Mouse (Mus musculus): ENCODE measurements at regions not wholly inside any gene's neighbourhood (a gene's known extent, or its start where the extent isn't known, plus 50 kb on each side); places are given as distances from the start of the nearest gene placed in this dataset.

DNA sequence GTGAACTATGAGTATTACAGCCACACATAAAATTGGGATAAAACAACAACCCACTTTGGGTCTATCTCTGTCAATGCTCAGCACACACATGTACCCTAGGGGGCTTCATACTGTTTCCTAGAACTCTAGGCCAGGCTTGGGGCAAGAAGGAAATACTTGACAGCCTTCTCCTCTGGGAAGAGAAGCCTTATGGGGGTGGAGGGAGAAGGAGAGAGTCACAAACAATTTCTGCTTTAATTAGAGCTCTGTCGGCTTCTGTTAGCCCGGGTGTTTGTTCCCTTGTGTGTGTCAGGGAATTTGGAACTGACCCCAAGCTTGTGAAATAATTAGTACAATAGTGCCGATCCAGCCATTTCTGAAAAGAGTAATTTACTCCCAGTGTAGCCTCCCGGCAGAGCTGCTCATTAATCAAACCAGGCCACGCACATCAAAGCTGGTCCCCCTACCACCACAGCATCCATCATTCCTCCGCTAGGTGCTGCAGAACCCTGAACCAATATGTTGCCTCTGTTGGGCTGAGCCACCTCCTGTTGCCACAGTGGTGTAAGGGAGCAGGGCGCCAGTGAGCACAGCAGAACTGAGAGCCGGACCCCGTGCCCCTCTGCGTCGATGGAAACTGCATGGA, 307.3 kb downstream of the Tmem114 start:
- DNase-seq: peak; percentile 3 to 5

DNA sequence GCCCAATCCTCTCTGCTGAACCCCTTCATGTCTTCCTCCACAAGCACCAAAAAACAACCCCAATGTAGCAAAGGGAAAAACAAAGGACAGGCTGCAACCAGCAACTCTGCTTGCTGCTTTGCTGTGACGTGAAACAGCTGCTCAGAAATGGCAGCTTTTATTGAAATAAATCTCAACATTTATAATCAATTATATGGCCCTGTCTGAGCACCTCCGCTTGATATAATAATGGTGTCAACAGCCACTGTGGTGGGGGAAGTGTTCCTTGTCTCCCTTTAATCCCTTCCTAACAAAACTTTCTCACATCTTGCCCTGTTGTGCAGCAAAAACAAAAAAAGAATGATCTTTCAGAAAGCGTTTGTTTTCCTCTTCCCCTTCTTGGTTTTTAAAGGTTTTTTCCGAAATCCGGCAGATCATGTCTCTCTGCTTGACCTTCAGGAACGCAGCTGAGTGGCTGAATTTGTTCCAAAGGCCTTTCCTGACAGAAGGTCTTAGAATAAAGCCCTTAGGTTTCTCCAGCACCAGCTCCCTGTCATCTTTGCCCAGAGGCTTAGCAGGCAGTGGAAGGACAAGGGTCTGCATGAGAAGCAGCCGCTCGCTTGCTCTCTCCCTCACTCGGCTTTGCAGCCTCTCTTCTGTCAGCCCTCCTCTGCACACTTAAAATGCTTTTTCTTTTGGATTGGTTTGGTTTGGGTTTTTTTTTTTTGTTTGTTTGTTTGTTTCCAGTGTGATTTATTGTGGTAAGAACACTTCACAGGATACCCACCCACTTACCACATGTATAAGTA, 313.4 kb downstream of the Tmem114 start:
- peak; percentile 16 to 22 for DNase-seq

DNA sequence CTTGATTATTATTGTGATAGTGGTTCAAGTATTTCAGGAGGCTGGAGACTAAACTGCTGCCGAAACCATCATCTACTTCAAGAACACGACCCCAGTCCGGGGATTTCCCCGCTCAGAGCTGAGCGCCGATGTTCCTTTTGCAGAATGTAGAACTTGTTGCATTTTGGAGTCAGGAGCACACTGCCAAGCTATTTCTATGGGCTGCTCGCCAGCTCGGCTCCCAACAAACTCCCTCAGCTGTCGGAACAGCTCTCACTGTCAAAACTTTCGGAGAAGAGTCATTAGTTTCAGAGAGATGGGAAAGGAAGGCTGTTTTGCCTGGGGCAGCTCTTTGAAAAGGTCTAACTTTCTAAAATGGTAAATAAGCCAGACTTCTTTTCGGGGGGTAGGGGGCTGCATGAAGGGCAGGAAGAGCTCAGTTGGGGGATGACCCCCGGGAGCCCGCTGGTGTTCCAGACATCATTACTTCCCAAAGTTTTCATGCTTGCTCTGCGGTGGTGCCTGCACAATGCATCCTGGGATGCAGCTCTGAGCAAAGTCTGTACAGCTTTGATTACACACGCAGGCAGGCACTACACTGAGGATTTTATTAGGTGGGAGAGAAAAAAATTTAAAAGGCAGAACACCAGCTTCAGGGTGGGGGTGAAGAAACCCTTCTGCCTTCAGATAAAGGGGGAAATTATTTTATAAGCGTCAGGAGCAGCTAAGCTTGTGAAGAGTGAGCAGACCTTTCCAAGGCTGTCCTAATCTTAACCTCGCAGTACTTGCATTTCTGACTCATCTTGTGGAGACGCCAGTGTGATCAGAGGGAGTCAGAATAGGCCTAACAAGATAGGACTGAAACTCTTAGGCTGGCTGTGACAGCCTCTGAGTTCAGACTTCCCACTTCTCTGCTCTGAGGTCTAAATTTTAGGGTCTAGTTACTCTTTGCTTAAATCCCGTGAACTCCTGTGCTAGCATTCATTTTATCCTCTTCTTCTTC, 316.5 kb downstream of the Tmem114 start:
- peak; percentile 56 to 59 for DNase-seq

DNA sequence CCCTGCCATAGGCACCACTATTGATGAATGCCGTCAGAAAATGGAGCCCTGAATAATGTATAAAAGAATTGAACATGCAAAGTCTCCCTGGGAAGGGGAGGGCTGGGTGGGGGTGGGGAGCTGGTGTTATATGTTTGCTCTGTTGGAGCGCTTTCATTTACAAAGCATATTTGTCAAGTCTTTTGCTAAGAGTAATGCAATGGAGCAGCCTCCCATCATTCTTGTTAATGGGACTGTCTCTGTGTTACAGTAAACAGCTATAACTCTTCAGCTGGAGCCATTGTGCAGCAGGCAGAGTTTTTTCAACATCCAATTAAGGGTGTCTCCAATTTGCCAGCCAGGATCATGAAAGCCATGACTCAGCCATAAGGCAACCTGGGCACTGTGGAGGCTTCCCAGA, 345.9 kb downstream of the Tmem114 start:
- no peak for DNase-seq

DNA sequence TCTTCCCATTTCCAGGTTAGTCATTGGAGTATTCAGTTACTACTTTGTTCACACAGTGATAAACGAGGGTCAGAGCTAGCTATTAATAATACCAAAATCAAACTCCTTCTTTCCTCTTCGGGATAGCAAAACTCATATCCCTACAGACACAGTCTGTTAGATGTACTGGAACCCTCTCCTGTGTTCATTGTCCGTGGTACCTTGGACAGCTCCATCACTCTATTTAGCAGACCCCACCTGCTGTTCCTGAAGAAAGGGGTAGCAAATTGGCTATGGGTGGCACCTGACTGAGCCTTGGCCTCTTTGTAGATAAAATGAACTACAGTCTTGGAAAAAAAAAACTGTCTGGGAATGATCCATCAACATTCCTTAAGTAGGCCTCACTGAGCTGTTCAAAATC, 346.5 kb downstream of the Tmem114 start:
- DNase-seq: no peak

DNA sequence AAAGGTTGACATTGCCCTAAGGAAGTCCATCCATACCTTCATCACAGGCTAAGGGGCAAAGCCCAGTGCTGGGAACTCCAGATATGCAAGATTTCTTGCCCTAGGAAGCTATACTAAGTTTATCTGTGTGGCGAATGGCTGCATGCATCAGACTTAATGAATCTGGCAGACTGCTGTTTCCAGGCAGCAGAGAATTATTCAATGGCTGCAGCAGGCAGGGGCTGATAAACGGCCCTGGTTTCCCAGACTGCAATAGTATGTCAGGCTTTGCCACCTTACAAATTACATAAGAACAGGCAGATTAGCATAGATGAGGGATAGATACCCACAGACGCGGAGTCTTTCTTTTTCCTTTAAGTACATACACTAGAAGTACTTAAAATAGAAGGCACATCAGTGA, 350.2 kb downstream of the Tmem114 start:
- DNase-seq: no peak

DNA sequence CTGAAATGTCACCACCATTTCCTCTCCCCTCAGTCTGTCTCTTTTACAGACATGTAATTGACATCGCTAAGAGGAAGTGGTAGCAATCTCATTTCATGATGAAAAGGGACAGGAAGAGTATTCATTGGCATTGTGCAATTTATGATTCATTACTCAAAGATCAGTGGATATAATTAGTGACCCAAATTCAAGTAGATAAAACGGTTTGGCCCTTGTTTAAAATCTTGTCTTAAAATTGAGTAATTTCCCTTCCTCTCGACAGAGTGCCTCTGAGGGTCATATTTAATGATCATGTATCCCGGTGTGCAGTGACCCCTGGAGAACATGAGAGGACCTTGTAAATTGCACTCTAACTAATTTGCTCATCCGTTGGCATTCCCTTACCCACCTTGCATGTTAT, 371.0 kb downstream of the Tmem114 start:
- DNase-seq: no peak

DNA sequence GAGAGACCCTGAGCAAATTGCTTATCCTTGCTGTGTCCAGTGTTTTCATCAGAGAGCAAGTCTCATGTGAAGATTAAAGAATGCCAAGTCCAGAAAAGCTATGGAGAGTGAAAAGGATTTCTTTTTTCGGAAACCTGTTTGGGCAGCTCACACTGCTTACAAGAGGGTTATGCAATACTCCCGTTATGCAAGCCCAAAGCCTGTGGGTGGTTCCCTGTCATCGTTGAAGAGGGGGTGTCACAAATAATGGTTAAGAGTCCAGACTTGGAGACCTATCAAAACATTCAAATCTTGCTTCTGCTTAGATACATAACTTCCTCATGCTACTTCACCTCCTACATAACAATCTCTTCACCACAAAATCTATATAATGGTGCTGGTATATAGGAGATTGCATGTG, 416.0 kb downstream of the Tmem114 start:
- DNase-seq: no peak

DNA sequence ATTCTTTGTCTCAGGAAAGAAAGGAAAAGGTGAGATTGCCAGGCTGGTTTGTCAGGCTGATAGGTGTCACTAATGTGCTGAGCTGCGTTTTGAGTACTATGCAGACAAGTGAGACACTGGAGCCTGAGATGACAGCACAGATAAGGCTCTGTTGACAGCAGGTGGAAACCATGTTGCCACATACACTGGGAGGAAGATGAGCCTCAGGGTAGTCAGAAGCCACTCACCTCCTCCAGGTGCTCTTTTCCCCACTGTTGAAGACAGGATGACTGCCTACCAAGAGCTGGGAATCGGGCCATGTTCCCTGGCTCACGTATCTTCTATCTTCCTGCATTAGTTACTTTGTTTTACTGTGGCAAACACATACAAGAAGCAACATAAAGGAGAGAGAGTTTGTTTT, 418.3 kb downstream of the Tmem114 start:
- no peak for DNase-seq

DNA sequence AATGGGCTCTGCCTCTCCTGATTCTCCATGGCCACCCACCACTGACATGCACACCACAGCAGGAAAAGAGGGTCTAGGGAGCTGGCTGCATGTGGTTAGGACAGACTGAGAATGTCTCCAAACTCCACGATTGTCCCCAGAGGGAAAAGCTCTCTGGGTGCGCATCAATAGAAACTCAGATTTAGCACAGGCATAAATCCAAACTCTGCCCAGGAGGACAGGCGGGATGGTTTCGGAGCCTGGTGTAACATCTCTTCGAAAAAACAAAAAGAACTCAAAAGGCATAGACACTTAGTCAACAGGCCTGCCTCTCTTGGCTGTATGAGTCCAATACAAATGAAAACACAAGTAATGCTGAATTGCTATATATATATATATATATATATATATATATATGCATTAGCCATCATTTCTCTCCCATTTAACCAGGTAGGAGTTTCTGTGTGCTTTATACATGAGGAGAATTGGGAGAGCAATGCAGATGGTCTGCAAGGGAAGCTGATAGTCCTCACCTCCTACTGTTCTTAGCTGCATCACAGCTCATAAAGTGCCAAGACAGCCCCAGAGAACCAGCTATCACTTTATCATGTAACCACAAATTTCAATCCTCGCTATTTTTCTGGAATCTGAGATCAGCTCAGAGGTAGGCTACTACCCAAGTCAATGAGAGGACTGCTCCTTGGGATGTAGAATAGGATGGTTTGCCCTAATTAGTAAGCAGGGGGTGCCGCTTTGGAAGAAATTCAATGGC, 422.4 kb downstream of the Tmem114 start:
- no peak for DNase-seq

DNA sequence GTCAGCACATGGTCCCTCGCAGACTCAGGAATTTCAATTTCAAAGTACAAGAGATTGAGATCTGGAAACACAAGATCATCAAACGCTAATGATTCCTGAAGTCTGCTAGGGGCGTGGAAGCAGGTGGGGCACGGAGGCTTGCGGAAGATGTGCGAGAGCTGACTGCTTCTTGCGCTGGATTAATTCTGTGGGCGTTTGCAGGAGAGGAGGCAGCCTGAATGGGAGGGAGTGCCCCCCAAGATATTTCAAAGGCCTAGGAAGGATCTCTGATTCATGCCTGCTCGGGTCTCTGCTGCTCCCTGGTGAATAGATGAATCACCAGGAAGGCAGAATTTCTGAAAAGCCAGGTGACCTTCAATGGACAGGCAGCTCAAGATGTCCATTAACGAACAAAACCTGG, 442.1 kb downstream of the Tmem114 start:
- no peak for DNase-seq

DNA sequence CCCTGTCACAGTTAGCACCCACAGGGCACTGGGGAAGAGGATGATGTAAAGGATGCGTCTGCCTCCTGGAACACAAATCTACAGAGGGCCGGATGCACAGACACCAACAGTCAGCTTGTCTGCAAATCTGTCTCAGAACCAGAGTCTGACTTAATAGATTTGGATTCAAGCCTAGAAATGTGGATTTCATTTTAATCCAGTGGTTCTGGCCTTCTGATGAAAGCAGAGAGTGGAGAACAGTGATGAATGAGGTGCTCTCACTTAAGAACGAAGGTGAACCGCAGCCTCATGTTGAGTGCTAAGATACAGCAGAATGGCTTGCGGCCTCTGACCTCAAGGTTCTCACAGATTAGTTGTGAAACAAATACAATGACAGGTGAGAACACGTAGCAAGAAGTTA, 446.5 kb downstream of the Tmem114 start:
- DNase-seq: no peak

DNA sequence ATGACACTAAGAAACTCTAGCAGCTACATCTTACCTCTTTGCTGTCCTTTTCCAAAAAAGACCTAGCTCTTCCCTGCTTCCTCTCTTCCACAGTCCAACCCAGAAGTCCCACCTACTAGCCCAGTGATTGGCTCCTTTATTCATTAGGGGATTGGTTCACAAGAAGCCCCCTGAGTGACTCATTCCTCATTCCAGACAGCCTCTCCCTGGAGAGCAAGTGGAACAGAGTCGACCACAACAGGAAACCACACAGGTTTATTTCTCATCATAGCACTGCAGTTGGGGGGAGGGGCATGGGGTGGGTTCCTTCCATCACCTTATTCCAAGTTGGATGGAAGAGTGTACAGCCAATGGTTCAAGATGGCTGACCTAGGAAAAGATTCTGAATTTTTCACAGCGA, 473.3 kb downstream of the Tmem114 start:
- no peak for DNase-seq

DNA sequence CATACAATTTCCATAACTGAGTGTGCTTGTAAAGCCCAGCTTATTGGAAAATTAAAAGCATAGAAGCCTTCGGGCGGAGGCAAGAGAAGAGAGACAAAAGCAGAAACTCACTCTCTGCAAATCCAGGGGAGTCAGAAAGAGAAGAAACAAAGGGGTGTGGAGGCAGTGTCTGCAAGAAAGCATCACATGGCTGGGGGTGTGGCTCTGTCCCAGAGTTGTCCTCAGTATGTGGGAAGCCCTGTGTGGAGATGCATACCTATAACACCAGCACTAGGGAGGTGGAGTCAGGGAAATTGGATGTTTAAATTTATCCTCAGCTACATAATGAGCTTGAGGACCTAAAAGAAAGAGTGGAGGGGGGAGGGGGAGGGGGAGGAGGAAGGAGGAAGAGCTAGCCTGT, 482.6 kb downstream of the Tmem114 start:
- DNase-seq: no peak

DNA sequence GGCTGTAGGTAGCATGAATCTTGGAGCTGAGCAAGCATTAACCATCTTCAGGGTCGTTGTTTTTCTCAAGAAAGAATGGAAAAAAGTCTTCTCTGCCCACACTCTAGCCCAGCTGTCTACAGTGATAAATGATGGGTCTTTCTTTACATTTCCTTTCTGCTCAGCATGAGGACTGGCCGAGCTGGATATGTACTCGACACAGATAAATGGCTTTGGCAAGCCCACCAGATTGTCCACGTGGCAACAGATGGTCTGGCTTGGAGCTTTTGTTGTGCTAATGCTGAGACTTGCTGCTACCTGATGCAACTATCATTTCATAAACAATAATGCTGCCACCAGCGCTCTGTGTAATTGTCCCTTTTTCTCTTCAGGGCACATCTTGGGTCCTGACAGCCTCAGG, 487.8 kb downstream of the Tmem114 start:
- peak; percentile 71 to 74 for DNase-seq

DNA sequence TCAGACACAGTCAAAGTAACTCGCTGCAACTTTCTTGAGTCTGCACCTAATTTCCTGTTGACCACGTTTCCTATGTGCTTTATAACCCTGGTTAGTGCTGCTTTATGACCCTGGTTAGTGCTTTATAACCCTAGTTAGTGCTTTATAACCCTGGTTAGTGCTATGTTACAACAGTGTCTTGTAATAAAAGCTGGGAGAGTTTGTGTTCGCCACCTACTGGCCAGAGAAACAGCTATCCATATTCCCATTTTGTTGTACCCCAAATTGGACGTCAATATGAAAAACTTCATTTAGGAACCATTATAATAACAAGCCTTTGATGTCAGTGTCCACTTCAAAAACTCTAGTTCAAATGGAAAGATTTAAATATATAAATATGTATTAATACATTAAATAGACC, 492.6 kb downstream of the Tmem114 start:
- DNase-seq: peak; percentile 47

DNA sequence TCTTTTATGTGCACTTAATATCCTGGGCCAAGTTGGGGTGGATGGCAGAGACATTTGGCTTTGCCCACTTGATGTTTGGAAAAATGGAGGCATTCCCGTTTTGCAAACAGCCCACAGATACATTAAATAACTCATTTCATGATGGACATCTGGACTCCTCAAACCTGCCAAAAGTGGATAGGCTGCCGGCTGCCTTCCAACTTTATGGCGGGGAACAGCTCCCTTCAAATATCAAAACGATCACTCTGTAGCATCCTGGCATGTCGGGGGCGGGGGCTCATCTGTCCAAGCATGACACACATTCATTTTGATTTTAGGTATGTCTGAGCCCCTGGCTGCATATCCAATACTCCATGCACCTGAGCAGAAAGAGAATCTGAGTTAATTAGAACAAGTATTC, 493.3 kb downstream of the Tmem114 start:
- peak; percentile 39 to 69 for DNase-seq

DNA sequence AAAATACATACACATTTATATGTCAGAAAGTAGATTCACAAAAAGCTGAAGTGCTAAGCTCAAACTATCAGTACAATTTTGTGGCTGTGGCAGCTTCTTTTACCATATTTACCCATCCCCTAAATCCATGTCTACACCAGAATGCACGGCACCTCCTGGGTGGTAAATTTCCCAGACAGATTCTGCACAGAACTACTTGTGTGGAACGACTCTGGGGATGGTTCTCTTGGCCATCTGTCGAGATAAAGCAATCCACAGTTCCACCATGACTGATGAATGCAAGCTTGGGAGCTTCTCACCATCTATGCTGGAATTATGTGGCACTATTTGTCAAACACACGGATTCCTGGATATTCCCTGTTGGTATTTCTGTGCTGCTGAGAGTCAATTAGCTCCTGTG, 495.8 kb downstream of the Tmem114 start:
- DNase-seq: peak; percentile 30 to 43

DNA sequence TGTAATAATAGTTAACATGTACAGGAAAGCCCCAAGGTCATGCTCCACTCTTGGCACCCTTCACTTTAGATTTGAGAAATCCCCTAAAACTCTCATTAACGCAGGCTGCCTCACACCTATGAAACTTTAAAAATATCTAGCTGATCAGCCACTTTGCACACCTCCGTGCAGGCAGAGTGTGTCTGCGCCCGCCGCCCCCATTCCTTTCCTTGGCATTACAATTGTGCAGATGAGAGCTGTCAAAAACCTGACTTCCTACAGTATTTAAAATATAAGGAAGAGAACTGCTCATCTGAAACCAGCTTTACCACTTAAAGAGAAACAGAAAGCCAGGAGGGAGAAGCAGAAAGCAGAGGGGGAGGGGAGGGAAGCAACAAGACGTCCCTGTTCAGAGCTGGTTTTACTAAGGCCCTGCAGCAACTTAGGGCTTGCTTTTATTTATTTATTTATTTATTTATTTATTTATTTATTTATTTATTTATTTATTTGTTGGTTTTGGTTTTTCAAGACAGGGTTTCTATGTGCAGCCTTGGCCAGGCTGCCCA, 496.5 kb downstream of the Tmem114 start:
- DNase-seq: peak in 1 of 2 experiments; percentile 20

DNA sequence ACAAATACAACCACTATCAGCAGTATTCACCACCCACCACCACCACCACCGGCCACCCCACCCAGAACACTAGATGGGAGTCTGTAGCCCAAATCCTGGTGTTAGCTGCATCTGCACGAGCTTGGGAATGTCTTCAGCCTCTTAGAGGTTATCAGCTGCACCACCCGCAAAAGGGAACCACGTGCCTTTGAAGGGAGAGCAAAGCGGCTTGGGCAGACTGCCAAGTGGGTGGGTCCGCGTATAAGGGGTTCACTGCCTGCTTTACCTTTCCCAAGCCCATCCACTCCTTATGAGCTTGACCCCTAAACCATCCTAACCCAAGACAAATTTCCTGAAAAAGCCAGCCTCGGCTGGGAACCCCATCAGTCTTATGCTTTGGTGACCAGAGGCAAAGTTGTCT, 497.2 kb downstream of the Tmem114 start:
- peak; percentile 53 to 66 for DNase-seq

DNA sequence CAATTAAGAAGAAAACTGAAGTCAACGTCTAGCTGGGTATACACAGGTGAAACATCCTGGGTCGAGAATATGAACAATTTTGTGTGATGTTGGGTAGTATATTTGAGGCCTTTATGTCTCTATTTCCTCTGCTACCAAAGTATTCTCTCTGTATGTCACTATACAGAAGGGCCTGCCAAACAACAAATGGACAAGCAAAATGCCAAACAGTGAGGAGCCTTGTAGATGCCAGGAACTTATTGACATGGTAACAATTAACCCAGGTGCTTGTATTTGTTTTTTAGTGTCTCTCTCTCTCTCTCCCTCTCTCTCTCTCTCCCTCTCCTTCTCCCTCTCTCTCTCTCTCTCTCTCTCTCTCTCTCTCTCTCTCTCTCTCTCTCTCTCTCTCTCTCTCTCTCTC, 529.1 kb downstream of the Tmem114 start:
- DNase-seq: peak; percentile 58 to 62

DNA sequence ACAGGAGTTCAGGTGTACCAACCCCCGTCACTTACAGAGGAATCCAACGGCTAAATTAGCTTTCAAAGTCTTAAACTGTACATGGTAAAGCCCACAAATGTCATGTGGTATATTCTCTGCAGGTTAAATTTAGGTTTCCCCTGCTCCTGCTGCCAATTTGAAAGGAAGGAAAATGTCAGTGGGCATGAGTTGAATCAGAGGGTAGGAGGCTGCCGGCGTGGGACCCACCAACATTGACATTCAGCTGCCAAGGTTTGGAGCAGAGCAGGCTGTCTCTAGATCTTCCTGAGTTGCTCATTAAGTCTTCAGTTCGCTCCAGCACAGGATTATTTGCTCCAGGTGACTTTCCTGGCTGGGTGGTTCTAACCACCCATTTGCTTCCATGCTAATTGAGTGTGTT, 532.1 kb downstream of the Tmem114 start:
- no peak for DNase-seq

Data from cerebellum, postnatal 10 days (tissue).